In genomic region chr9:65141976-65142318, GRCm38 (mm10) we compare ENCODE assay signal across 8 mouse cellular contexts. TPM values are rescaled to one million over a fixed set of nuclear protein-coding genes. Genes with fewer than 3 reads are reported as not detected.
DNase-seq lines count a peak whose midpoint lies in the region; ATAC-seq and TF ChIP-seq lines count a peak whose summit lies in the region.

No protein-coding gene starts in this region.

- H3K4me1 ChIP-seq in lung, embryonic 14.5 days (ENCODE audit: insufficient read depth) = peaks cover 3% of the 10 kb centered on the region; the same call in 1 of the 2 replicates
- peaks cover 72% of the 10 kb centered on the region for H3K4me1 ChIP-seq in embryonic facial prominence, embryonic 10.5 days
- no peaks in the 10 kb centered on the region for H3K4me1 ChIP-seq in liver, embryonic 14.5 days (replicated peaks; ENCODE audit: control insufficient read depth in 2 of 2, insufficient read depth in 2 of 2, low read length in 1 of 2)

- under 1% methylated on average over 17 of the region's 17 CpGs for WGBS in lung, embryonic 14.5 days
- under 1% methylated on average over 17 of the region's 17 CpGs for WGBS in embryonic facial prominence, embryonic 10.5 days
- WGBS in liver, embryonic 14.5 days (ENCODE audit: insufficient replicate concordance) = under 1% methylated on average over 17 of the region's 17 CpGs

- H3K4me2 ChIP-seq in lung, embryonic 14.5 days = peak overlapping the region; percentile 96
- peak overlapping the region; percentile 72 for H3K4me2 ChIP-seq in liver, embryonic 14.5 days (ENCODE audit: low read depth)

- peak overlapping the region; percentile 78 for H3K4me3 ChIP-seq in lung, embryonic 14.5 days (ENCODE audit: low read depth, low read length)
- peak overlapping the region; percentile 94 for H3K4me3 ChIP-seq in embryonic facial prominence, embryonic 10.5 days
- peak overlapping the region; percentile 17 to 55; a peak in 3 of 4 replicates for H3K4me3 ChIP-seq in liver, embryonic 14.5 days (ENCODE audit: insufficient read depth in 1 of 2, low read depth in 2 of 2, low read length in 2 of 2)

- peak; percentile 73 for ATAC-seq in lung, embryonic 14.5 days (ENCODE audit: insufficient read depth)
- no peak for ATAC-seq in liver, embryonic 14.5 days (ENCODE audit: insufficient read depth)
- no peak for ATAC-seq in monocyte, adult 5-6 weeks (replicated peaks; ENCODE audit: insufficient number of reproducible peaks, low FRiP score, low TSS enrichment, poor library complexity, severe bottlenecking)

- TF ChIP-seq EP300 in liver, embryonic 14.5 days (IDR thresholded peaks at IDR 0.05; ENCODE audit: low read depth) = no peak

- TF ChIP-seq CTCF in lung, embryonic 14.5 days (IDR thresholded peaks at IDR 0.05; ENCODE audit: low read depth) = no peak
- no peak for TF ChIP-seq CTCF in liver, embryonic 14.5 days (IDR thresholded peaks at IDR 0.05; ENCODE audit: low read depth)

- H3K27ac ChIP-seq in lung, embryonic 14.5 days (ENCODE audit: low read depth) = peak overlapping the region; percentile 86; the same call in 1 of the 2 replicates
- H3K27ac ChIP-seq in embryonic facial prominence, embryonic 10.5 days (replicated peaks) = peak overlapping the region; percentile 98
- no peak overlapping the region for H3K27ac ChIP-seq in liver, embryonic 14.5 days

- no peaks in the 10 kb centered on the region for H3K27me3 ChIP-seq in lung, embryonic 14.5 days (ENCODE audit: insufficient read depth, low read length)
- 0 out of 2 replicates have a peak, but pooled peaks cover 6% of the 10 kb centered on the region for H3K27me3 ChIP-seq in embryonic facial prominence, embryonic 10.5 days (replicated peaks; ENCODE audit: low read depth, poor library complexity, severe bottlenecking)
- peaks cover 59% of the 10 kb centered on the region for H3K27me3 ChIP-seq in liver, embryonic 14.5 days (ENCODE audit: control insufficient read depth, insufficient read depth, low read length)

- peak; percentile 67 for DNase-seq in lung, embryonic 14.5 days
- DNase-seq in lung, postnatal 25 days (ENCODE audit: low spot score) = no peak
- peak; percentile 67 for DNase-seq in embryonic facial prominence, embryonic 10.5 days (ENCODE audit: low spot score)
- peak; percentile 47 for DNase-seq in heart, postnatal 4 days
- DNase-seq in liver, embryonic 14.5 days (ENCODE audit: low read depth in 3 of 3, low spot score in 3 of 3) = no peak
- DNase-seq in retina, embryonic 14.5 days (ENCODE audit: low spot score) = peak; percentile 64
- no peak for DNase-seq in layer of hippocampus, adult 9-11 months

- H3K9ac ChIP-seq in lung, embryonic 14.5 days = peak overlapping the region; percentile 73
- no peak overlapping the region for H3K9ac ChIP-seq in liver, embryonic 14.5 days (replicated peaks)

- H3K36me3 ChIP-seq in lung, embryonic 14.5 days (ENCODE audit: insufficient read depth) = peaks cover 6% of the 10 kb centered on the region; the same call in 1 of the 2 replicates
- peaks cover 45% of the 10 kb centered on the region for H3K36me3 ChIP-seq in embryonic facial prominence, embryonic 10.5 days (replicated peaks)
- no peaks in the 10 kb centered on the region for H3K36me3 ChIP-seq in liver, embryonic 14.5 days (replicated peaks; ENCODE audit: control insufficient read depth, insufficient read depth, low read depth)

- no peaks in the 10 kb centered on the region for H3K9me3 ChIP-seq in lung, embryonic 14.5 days (ENCODE audit: low read depth, low read length)
- no peaks in the 10 kb centered on the region for H3K9me3 ChIP-seq in embryonic facial prominence, embryonic 10.5 days
- H3K9me3 ChIP-seq in liver, embryonic 14.5 days (ENCODE audit: control insufficient read depth, low read length) = no peaks in the 10 kb centered on the region

RNA-seq across cellular contexts. Expression of gene Igdcc3, which starts 1.0 kb away (rescaled TPM):
- 2.3 and 4.1 TPM in 2 replicates for polyA plus RNA-seq in lung, embryonic 14.5 days (2014; fragmentation: Nextera tagmentation; extraction: Ambion mirVana)
- polyA plus RNA-seq in embryonic facial prominence, embryonic 10.5 days (2016; fragmentation: Nextera tagmentation; extraction: Ambion mirVana) = 167 and 281 TPM in 2 replicates
- total RNA-seq in heart, postnatal 4 days (2021) = under 1 TPM; 0.43 to 0.52 TPM
- 0.06 and 0.10 TPM in 2 replicates for polyA plus RNA-seq in liver, embryonic 14.5 days (2012; rRNA removed)
- polyA plus RNA-seq in liver, embryonic 14.5 days (2014; fragmentation: Nextera tagmentation; extraction: Ambion mirVana) = 0.06 and 0.13 TPM in 2 replicates
- total RNA-seq in monocyte, adult 5-6 weeks (2017) = not detected in 3 replicates

RNA-seq across cellular contexts. Expression of gene Igdcc4, which starts 40.7 kb away (rescaled TPM):
- 26.4 and 28.9 TPM in 2 replicates for polyA plus RNA-seq in lung, embryonic 14.5 days (2014; fragmentation: Nextera tagmentation; extraction: Ambion mirVana)
- 9.7 and 11.5 TPM in 2 replicates for polyA plus RNA-seq in embryonic facial prominence, embryonic 10.5 days (2016; fragmentation: Nextera tagmentation; extraction: Ambion mirVana)
- 10 to 100 TPM; 13.9 to 16.5 TPM for total RNA-seq in heart, postnatal 4 days (2021)
- 4.6 and 4.9 TPM in 2 replicates for polyA plus RNA-seq in liver, embryonic 14.5 days (2012; rRNA removed)
- polyA plus RNA-seq in liver, embryonic 14.5 days (2014; fragmentation: Nextera tagmentation; extraction: Ambion mirVana) = 4.5 and 5.4 TPM in 2 replicates
- 0.19 TPM in 2 of 3 replicates, not detected in the other for total RNA-seq in monocyte, adult 5-6 weeks (2017)

RNA-seq across cellular contexts. Expression of gene Parp16, which starts 53.2 kb away (rescaled TPM):
- 5.3 and 6.9 TPM in 2 replicates for polyA plus RNA-seq in lung, embryonic 14.5 days (2014; fragmentation: Nextera tagmentation; extraction: Ambion mirVana)
- polyA plus RNA-seq in embryonic facial prominence, embryonic 10.5 days (2016; fragmentation: Nextera tagmentation; extraction: Ambion mirVana) = 8.2 and 8.3 TPM in 2 replicates
- 1 to 10 TPM; 3.7 to 3.8 TPM for total RNA-seq in heart, postnatal 4 days (2021)
- polyA plus RNA-seq in liver, embryonic 14.5 days (2012; rRNA removed) = 4.9 and 5.7 TPM in 2 replicates
- 7.2 and 9.3 TPM in 2 replicates for polyA plus RNA-seq in liver, embryonic 14.5 days (2014; fragmentation: Nextera tagmentation; extraction: Ambion mirVana)
- total RNA-seq in monocyte, adult 5-6 weeks (2017) = 1.9 to 3.1 TPM (median 2.3 TPM) in 3 replicates

Comparison
In these comparisons a context has a peak if more than half of its experiments do, and no peak if none do; other contexts are left out.
1. DNase-seq: peak in lung, embryonic 14.5 days (single experiment), embryonic facial prominence, embryonic 10.5 days (single experiment), heart, postnatal 4 days (single experiment) and retina, embryonic 14.5 days (single experiment); none in lung, postnatal 25 days (single experiment), liver, embryonic 14.5 days (0 of 3) and layer of hippocampus, adult 9-11 months (single experiment).
2. H3K4me3 ChIP-seq: peak in every context shown above with its lines; median percentile 94 in embryonic facial prominence, embryonic 10.5 days; 78 in lung, embryonic 14.5 days; 36 in liver, embryonic 14.5 days.
3. RNA of gene Igdcc3, which starts 1.0 kb away (polyA plus RNA-seq): 167 to 281 TPM in embryonic facial prominence, embryonic 10.5 days; 2.3 to 4.1 TPM in lung, embryonic 14.5 days and 0.06 to 0.13 TPM in liver, embryonic 14.5 days; every median in the first group is over 10 times any median in the second.